Mouse (Mus musculus) liver, embryonic 14.5 days (tissue): ENCODE data around the gene Pfkp.

Experiments used
- CTCF ChIP-seq: IDR thresholded peaks from 2 replicates; pipeline ENCODE4 v1.5.1; 2016; ENCODE audit warnings: antibody characterized with exemption, low read depth, control low read depth
- EP300 ChIP-seq: IDR thresholded peaks from 2 replicates; pipeline ENCODE4 v1.6.1; 2016; ENCODE audit warnings: antibody characterized with exemption, low read depth

GRCm38 (mm10) chr13:6600626-6601025 is 48.0 kb downstream of the Pfkp start:
- TF ChIP-seq EP300 (no peak), CTCF (no peak)
